Mouse (Mus musculus) gastrocnemius, postnatal 25 days (tissue): ENCODE data around the gene Arhgef16. TPM values are rescaled to one million over a fixed set of nuclear protein-coding genes. Genes with fewer than 3 reads are reported as not detected.

ENCODE experiments used
- DNase-seq: peaks from one replicate; pipeline ENCODE4 v3.0.0; 2022
- total RNA-seq, 2 experiments: library from RNA; stranded (reverse); gene quantifications; 1 replicate in 1 of 2; 2 replicates in 1 of 2; pipeline ENCODE4 v1.2.3; 2021

Gene Arhgef16
- total RNA-seq, 2 experiments from 2014 or later = 0.23 to 0.43 TPM

DNA sequence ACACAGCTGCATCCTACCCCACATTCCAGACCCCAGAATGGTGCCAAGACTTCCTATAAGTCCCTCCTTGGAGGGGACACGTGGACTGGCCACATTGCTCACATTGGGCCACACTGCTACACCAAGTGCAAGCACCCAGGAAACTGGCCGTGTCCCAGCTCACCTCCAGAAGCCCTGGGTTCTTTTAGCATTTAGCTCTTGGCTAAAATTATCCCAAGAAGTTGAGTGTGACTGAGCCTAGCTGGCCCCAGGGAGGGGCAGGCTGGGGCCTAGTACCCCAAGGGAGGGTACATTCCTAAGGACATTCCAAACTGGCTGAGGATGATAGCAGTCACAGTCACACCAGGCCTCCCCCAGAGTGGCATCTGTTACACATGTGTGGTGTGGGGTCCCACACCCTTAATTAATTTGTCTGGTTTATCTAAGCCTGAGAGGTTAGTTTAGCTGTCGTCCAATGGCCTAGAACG lies 7.7 kb downstream of the Arhgef16 start:
- no peak for DNase-seq

DNA sequence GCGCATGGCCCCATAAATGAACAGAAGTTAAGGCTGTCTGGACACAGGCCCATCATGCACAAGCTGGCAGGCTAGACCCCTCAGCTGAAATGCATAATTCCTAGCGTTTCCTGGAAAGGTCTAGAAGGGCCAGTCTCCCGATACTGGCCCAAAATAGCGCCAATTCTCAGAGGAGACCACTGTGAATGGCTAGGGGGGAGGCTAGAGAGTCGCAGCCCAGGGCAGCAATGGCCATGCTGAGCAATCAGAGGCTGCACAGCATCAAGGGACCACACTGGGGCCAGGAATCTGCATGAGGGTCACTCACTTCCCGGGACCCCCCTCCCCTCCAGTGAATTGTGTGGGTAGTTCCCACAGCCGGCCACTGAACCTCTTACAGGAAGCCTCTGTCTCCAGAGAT lies 17.8 kb downstream of the Arhgef16 start:
- no peak for DNase-seq

DNA sequence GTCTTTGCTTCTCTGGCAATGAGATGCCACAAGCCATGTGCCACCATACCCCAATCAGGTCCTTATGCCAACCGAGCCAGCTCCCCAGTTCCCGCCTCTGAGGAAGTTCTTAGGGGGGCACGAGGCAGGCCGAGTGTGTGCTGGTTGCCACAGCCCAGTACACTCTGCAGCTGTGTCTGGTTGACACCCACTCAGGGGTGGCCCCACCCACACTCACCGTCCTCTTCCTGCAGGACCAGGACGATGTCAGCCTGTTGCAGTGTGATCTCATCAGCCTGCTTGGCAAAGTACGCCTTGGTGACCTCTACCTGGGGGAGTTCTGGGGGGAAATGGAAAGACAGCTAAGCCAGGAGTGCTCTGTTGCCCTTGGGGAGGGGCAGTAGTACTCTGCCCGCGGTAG lies 22.0 kb downstream of the Arhgef16 start:
- DNase-seq = no peak

DNA sequence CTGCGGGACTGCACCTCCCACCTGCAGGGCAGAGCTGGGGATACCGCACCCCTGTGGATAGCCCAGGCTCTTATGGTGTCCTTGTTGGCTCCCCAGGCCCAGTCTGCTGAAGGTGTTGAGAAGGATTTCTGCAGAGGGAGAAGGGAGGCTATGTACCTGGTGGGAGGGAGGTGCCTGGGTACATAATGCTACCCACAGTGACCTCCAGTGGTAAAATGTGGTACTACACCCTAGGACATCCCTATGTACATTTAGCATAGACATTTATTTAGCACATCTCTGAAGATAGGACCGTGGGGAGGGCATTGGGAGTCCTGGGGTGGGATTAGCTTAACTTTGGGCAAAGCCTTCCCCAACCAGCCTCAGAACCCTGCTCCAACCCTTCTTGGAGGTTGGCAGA lies 28.5 kb downstream of the Arhgef16 start:
- no peak for DNase-seq

DNA sequence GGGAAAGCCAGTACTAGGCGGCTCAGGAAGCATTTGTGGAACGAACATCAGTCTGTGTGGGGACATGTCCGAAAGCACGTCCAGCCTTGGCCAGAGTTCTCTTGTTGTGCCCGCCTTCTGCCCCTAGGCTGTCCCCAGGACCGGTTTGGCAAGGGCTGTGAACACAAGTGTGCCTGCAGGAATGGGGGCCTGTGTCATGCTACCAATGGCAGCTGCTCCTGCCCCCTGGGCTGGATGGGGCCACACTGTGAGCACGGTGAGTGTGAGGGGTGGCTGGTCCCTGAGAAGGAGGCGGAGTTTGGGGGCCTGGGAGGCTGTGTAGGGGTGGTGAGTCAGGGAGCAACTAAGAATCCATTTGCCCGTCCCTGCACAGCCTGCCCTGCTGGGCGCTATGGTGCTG lies 32.0 kb downstream of the Arhgef16 start:
- no peak for DNase-seq

DNA sequence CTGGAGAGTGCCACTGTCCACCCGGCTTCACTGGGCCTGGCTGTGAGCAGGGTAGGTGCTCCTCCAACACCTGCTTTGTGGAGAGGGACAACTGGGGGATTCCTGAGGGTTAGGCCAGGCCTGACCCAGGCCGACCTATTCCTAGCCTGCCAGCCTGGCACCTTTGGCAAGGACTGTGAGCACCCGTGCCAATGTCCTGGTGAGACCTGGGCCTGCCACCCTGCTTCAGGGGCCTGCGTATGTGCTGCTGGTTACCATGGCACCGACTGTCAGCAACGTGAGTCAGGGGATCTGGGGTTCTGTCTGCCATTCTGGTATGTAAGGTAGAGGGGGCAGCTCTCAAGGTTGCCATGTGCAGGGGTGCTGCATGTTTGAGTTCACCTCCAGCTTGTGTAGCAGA lies 34.0 kb downstream of the Arhgef16 start:
- no peak for DNase-seq

DNA sequence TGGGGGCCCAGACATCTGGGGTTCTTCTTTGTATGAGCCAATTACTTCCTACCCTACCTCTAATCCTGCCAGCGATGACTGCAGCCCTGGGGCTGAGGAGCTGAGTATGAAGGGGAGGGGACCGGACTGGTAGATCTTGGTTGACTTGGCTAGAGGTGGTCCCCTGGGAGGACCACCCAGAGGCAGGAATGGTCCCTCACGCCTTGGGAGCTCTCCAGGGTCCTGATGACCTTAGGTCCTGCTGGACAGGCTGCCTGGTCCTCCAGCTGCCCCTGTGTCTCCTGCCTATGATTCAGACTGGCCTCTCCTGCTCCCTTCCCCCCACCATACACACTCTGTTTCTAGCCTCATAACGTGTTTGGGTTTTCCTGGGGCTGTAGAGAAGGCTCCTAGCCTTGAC lies 39.4 kb downstream of the Arhgef16 start:
- no peak for DNase-seq

DNA sequence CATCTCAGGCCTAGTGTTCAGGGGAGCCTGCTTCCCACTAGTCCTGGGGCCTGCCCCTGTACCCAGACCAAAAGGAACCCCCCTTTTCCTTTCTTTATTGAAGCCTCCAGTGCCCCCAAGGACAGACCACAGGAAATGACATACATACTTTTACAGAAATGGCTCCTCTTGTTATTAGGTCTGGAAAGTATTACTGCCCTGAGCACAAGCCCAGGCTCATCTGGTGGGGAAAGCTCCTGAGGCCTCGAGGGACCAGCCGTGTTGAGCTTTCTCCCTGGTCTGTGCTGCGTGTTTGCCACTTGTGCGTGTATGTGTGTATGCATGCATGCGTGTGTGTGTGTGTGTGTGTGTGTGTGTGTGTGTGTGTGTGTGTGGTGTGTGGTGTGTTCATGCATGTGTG lies 40.7 kb downstream of the Arhgef16 start:
- no peak for DNase-seq

DNA sequence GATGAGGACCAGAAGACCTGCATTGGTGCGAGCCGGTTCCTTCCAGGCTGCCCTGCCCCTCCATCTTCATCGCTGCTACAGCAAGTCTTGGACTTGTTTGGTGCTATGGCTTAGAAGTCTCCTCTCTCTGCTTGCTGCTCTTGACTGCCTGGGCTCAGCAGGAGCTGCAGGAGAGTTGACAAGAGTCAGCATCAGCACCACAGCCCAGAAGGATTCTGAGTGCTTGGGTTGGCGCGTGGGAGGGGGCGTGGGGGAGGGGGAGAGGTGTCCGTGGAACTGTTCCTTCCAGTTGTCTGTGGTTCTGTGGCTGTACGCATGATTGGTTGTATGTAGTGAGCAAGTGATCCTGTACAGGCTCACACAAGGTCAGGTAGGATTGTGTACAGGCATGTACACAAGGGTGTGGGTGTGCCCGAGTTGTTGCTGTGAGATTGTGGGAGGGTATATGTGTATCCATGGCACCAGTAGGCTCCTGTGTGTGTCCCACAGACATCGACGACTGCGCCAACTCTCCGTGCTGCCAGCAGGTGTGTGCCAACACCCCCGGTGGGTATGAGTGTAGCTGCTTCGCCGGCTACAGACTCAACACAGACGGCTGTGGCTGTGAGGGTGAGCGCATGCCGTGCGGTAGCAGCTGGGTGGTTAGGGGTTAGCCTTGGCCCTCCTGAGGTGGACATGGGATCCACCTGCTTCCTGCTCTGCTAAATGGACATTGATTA lies 48.8 kb downstream of the Arhgef16 start:
- DNase-seq = no peak

DNA sequence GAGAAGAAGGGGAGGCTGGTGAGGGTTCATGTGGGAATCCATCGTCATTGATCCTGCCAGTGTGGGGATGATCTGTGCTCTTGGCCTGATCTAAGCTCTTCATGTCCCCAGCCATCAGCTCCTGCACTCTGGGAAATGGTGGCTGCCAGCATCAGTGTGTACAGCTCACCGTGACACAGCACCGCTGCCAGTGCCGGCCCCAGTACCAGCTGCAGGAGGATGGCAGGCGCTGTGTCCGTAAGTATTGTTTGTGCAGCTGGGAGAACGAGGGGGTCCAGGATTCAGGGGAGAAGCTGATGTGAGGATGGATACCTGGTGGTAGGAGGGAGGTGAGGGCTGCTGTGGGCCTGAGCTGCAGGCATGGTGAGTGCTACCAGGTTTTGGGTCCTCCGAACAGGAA lies 52.2 kb downstream of the Arhgef16 start:
- DNase-seq = no peak

DNA sequence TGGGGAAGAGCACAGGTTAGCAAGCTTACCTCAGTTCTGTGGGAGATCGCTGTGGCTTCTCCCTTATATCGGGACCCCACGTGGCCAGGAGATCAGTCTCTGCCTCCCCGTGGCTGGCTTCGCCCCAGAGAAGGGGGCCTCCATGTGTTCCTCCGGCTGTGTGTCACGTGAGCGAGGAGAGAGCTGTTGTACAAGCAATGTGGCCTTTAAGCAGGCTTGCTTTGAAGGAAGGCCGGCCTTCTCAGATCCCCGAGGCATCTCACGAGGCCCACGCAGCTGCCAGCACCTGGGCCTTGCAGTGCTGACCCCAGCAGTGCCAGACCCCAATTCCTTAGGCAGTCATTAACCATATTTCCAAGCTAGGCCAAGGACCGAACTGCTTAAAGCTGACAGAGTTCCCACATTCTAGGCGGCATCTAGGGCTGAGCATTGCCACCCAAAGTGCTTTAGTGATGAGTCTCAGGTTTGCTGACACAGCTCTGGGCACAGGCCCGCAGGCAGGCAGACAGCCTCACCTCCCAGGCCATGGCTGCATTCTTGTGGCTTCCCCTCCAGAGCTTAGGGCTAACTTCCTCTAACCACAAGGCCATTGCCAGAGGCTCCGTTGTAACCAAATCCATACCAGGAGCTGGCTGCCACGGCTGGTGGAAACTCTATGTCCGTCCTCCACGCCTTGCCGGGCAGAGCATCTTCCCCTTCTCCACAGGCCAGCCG lies 53.2 kb downstream of the Arhgef16 start:
- no peak for DNase-seq

DNA sequence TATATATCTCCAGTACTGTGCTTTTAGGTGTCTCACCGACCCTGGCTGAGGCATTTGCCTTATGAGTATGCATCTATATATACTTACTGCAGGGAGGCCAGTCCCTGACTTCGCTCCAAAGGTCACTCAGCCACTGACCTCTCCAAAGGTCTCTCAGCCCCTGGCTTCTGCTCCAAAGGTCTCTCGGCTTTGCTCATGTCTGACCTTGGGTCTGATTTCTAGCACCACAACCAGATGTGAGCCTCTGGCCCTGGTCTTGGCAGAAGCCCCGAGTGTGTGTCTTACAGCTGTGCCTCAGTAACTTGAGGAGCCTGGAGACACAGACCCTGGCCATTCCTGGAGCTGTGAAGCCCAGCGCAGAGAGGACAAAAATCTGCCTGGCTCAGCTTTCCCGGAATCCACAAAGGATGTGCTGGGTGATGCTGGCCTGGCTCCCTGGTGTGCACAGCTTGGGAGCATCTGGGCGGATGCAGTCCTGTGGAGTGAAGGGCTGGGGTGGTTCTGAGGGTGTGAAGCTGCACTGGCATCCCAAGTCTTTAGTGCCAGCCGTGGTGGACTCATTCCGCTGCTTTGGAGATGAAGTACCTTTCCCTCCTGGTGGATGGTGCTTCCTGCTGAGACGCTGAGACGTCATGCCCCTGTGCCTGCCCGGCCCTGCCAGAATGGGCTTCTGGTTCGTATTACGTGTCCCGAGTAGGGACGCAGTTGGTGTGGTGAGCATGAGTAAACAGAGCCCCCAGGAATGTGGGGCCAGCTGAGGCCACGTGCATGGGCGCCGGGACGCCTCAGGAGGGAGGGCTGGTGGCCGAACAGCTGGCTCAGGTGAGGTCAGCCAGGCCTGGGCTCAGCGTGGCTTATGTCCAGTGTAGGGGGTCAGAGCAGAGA lies 54.0 kb downstream of the Arhgef16 start:
- no peak for DNase-seq

DNA sequence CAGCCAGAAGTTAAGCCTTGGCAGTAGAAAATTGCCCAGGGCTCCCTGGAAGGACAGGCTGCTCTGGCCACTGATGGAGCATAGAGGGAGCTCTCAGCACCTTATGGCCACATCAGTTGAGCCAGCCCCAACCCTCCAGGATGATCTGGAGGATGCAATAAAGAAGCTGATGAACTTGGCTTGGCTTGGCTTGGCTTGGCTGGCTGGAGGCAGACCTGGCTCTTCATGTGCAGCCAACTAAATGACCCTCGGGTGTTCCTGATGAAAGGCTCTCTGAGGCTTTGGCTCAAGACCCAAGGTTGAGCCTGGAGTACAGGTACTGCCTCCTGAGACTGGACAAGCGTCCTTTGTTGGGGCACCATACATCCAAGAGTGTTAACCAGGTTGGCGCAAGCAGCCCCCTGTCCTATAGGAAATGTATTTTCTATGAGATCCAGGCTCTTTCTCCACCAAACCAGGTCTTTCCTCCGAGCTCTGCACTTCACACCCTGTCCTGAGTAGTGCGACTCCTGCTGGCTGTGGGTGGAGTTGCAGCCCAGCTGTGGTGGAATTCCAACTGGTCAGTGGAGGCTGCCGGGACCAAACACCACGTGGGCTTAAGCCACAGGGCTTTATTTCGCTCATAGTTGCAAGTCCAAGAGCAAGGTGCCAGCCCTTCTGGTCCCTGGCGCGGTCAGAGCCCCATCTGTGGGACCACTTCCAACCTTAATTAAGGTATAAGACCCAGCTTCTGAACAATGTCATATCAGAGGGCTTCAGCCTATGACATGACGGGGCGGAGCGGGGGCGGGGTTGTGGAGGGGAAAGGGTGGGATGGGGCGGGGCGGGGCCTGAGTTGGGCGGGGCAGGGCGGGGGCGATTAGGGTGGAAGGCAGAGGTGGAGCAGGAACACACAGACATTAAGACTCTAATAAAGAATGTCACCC lies 55.1 kb downstream of the Arhgef16 start:
- peak; percentile 54 for DNase-seq

DNA sequence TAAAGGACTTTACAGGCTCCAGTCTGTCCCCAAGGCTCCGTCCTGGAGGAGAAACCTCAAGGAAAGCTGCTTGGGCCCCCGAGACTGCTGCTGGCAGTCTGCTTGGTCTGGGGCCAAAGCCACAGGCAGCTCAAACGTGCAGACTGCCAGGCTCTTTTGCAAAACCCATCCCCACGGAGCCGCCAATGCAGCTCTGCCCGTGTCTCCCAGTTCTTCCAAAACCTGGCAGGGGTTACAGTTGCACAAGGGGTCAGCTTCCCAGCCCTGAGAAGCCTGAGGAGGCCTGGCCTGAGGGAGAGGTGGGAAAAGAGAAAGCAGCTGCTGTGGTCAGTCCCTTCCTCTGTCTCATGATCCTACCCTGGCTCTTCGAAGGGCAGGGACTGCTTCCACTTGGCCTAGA lies 56.1 kb downstream of the Arhgef16 start:
- DNase-seq = no peak

DNA sequence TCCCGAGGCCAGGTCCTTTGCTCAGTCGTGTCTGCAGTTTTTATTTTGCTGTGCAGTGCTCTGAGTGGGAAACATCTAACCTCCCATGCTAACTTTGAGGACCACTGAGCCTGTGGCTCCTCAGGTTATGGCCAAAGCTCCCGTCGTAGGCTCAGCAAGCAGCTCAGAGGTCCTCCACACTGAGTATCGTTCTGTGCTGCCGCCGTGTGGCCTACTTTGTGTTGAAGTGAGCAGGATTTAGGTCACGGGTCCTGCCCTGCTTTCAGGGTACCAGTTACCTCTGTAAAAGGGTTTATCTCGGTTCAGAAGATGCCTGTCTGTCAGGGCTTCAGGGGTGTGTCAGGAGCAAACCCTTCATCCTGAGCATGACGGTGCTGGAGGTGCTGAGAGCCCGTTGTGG lies 60.9 kb downstream of the Arhgef16 start:
- no peak for DNase-seq

DNA sequence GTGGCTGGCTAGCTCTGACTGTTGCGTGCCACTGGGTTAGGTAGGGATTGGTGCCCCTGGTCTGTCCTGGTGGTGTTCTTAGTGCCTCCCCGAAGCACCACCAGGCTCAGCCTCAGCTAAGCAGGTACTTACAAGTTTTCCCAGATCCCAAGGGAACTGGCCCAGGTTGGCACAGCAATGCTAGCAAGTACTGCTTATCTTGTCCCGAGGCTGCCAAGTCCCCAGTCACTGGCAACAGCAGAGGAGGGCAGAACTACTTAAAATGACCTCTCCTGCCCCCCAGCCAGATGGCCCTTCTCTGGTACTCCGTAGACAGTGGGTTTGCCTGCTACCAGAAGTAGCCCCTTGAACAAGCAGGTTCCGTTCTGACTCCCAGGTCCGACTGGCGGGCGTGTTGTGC lies 62.3 kb downstream of the Arhgef16 start:
- DNase-seq = no peak

DNA sequence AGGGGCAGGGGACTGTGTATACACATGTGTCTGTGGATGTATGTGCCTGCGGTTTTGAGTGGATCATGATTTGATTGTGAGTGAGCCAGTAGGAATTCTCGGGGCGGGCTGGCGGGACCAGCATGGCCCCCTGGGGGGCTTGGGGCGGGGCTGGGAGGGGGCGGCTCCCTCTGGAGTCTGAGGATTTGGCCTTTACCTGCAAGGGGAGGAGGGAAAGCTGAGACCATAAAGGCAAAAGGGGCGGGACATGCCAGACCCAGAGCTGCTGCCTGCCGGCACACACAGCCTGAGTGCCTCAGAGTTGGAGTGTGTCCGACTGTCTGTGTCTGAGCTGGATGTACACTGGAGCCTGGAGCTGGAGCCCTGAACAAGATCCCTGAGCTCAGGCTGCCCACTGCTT lies 64.2 kb downstream of the Arhgef16 start:
- no peak for DNase-seq

DNA sequence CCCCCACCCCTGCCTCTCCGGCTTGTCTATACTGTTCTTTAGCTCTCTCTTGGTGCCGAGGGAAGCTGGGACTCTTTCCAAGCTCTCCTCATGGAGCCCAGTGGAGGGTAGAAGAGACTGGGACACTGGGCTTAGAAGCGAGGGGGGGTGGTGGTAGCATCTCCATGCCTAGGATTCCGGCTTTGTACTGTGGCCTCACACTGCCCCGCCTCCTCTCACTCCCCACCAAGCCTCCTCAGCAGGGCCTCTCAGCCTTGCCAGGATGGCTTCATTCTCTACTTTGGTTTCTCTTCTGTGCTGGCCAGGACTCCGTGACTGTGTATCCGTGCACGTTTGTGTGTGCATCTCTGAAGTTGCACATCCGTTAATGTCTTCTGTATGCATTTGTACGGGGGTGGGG lies 64.6 kb downstream of the Arhgef16 start:
- no peak for DNase-seq

DNA sequence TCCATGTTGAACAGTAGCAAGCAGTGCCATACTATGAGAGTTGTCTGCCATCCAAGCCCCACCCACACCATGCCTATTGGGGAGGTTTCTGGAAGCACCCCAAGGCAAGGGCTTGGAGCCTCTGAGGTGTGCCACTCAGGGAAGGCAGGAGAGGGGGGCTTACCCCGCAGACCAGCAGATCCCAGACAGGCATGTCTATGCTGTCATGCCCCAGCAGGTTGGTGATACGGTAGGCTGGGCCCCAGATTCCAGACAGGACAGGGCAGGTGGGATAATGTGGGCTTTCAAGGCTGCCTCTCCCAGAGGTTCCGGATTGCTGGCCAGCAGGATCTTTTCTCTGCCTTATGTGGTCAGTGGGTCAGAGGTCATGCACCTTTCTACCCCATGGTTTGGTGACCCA lies 65.5 kb downstream of the Arhgef16 start:
- DNase-seq = no peak

DNA sequence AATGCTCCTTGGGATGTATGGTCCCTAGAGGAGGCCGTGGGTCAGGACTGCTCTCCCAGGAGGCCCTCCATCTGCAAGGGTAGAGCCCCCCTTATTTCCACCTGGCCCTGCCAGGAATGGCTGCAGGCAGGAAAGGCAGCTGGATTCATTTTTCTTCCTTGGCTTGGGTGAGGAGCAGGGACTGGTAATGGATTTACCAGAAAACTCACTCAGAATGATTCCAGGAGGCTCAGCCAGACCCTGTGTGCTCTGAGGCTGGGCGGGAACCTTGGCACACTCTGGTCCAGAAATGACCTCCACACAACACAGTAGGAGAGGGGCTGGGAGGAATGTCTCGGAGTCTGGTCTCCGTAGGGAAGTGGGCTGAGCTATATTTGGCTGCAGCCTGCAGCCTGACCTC lies 69.2 kb downstream of the Arhgef16 start:
- DNase-seq = peak; percentile 73

DNA sequence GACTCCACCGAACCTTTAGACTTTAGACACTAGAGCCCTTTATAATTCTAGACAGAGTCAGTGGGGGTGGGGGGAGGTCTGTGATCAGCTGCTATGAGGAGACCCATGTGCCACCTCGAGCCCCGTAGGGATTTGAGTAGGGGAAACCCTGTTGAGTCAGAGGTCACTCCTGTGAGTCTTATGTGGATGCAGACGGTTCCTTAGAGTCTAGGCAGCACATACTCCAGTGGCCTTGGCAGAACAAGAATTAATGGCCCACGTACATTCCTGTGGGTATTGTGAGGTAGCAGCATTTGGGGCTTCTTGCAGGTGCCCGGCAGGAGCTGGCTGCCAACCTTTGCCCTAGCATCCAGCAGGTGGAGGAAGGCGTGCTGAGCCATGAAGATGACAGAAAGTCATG lies 70.1 kb downstream of the Arhgef16 start:
- no peak for DNase-seq

DNA sequence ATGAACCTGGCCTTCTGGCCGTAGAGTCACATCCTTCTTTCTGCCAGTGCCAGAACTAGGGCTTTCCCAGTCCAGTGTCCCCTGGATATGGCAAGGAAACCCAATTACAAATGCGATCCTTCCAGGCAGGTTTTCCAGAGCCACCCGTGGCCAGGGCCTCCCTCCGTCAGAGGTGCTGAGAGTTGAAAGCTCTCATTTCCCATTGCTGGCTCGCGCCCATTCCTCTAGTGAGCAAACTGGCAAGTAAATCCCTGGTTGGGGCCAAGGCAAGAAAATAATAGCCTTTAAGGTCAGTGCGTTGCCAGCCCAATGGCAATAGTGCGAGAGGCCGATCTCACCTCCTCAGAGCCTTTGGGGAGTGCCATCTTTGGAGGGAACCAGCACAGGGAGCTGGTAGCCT lies 71.9 kb downstream of the Arhgef16 start:
- DNase-seq = peak; percentile 39
